Mouse (Mus musculus) lung, postnatal 25 days (tissue): ENCODE data around the gene Pidd1.

Experiments used
- DNase-seq: peaks from one replicate; pipeline ENCODE4 v3.0.0; 2022; ENCODE audit warnings: low spot score

Pidd1 gene

DNA sequence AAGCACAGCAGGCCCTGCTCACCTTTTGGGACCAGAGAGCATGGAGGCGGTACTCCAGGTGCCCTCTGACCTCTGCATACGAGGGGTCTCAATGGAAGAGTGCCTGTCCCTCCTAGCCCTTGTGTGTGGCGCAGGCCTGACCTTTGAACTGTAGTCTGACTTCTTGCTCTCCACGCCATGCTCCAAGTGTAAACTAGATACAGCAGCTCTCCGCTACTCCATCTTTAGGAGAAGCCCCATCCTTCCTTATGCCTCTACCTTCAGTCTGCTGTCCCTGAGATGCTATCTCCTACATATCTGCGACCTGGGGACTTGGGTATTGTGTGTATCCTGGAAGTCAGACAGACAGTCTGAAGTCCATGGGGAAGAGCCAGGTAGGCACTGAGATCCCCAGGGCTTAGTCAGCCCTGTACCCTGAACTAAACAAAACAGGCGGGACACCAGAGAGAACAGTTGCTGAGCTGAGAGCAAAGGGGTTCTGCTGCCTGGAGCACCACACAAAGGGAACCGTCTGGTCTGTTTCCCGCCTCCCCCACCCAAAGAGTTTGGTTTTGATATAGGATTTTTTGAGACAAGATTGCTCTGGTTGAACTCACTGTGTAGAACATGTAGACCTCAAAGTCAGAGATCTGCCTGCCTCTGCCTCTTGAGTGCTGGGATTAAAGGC, 7.8 kb downstream of the Pidd1 start:
- DNase-seq: no peak

DNA sequence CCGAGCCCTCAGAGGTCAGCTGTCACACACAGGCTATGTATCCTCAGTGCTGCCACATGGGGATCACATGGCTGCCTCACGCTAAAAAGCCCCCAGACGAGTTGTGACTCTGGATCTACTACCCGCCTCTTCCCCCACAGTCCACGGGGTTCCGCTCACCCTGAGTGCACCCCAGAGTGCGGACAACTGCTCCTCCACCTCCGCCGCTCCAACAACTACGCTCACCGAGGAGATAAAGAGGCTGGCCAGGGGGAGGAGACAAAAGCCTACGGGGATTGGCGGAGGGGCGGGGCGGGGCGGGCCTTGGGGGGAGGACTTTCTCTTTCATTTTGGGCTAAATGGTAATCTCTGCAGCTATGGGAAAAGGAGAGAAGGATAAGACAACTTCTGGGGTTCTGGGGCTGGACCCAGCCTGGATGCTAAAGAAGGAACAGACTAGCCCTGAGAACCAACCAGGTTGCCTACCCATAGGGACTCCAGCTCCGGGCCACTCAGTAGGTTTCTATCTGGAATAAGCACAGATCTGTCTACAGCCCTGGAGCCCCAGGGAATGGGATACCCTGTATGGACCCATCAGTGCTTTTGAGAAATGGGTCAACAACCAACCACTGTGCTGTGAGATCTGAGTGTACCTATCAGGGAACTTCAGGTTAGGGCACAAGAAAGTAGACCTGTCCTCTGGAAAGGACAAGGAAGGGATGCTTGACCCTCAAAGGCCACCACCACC, 8.5 kb downstream of the Pidd1 start:
- DNase-seq: peak; percentile 63

DNA sequence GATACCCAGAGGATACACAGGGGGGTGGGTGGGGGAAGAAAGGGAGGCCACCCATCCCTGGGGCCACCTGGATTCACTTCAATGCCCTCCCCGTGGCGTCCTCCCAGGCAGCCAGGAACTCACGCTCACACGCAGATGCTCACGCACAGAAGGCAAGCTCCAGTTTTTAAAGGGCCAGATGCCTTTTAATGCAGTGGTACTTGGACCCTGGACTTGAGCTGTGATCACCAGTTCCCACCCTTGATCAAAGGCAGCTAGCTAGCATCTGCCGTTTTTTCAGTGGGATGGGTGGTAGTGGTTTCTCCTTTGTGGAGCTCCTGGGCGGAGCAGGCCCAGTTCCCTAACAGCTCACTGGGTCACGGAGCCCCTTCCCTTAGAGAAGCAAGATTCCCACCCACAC, 9.4 kb downstream of the Pidd1 start:
- DNase-seq: no peak

DNA sequence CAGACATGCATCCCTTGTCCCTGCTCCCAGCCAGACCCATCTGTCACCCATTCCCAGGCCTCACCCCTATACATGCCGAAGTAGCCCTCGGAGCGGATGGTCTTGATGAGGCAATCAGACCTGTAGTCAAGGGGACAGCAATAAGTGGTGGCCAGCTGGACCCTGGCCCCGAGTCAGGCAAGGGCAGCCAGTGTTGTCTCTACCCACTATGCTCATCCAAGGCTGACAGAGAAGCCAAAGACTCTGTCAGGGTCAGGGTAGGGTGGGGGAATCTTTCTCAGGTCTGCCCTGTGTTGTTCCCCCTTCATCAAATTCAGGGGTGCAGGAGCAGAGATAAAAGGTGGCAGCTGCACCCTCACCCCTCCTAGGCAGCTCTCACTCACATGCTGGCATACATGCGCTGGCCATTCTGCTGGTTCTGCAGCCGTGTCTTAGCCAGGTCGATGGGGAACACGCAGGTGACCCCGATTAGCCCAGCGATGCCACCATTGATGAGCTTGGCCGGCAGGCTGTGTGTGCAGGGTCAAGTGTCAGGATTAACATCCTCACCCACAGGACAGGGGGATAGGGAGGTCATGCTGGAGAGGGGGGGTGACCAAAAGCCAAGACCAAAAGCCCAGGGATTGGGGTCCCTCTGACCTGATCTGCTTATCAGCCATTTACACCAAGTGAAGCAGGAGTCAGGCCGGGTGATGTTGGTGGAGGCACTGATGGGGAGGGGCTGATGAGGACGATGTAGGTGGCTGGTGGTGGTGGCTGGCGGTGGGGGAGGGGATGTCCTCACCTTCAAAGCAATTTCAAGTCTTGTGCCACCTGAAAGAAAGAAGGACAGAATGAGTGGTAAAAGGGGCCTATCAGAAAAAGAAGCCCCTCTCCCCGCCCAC, 10.1 kb downstream of the Pidd1 start:
- DNase-seq: no peak

DNA sequence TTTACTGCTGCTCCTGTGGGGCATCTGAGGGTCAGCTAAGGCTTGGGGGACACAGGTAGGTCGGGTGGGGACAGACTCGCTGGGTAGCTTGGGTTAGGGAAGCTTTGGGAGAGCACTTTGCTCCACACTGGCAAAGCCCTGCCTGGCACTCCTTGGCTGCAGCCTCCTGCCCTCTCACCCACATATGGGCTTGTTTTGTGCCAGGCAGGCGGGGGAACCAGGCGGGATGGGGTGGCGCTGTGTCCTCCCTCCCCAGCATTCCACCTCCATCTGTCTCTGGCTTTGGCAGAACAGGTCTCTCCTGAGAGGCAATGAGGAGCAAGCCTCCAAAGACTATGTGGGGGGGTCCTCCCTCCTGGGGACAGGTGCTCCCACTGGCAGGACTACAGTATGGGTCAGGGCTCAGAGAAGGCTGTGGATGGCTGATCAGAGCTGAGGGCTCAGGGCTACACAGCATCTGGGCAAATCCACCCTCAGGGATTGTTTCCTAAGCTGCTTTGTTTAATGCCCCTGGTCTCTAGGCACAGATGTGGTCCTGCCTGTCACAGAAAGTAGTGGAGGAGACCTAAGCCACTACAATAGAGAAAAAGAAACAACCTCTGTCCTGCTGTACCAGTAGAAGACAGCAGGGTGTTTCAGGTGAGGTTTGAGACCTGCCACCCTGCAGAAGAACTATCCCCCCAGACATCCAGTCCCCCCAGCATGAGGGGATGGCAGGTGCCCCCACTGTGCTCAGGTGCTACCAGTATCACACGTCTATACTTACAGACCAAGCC, 10.9 kb downstream of the Pidd1 start:
- DNase-seq: no peak

DNA sequence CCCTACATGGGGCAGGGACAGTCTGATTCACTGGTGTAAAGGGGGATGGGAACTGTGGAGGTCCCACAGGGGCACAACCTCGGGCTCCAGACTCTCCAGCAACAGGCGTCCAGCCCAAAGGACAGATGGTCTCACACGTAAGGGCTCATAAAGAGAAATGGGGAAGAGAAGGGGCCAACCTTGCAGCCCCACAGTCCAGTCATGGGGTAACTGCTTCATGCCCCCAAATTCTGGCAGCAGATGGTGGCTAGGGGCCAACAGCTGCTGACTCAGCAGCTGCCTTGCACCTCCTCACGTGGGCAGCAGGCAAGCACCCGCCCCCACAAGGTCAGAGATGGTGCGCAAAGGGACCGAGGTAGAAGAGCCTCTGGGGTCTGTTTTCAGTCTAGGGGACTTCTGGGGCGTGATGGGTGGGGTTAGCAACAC, 11.6 kb downstream of the Pidd1 start:
- DNase-seq: no peak

DNA sequence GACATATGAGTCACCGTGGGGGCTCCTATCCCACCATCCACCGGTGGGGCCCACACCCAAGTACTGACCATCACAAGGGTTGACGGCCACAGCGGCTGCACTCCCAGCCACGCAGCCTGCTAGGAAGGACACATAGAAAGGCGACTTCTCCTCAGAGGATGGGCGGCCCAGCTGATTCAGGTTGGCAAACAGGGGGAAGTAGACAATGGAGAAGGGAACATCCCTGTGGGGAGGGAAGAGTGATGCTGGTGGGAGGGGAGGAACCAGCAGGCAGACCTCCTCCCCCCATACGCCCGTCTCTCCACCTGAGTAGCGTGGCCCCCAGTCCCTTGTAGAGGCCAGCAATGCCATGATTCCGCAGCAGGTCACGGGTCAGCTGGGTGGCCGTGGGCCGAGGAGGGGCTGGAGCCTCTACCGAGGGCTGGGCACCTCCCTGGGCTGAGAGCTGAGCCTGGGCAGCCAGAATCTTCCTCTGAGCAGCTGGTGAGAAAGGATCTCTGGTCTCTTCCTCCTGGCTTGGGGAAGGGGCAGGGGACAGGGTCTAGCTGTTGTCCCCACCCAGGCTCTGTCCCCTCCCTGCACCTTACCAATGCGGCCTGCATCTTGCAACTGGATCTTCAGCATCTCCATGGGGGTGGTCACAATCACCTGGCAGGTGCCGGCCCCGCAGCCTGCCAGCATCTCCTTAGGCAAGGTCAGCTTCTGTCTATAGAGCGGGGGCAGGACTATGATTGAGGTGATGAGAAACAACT, 12.2 kb downstream of the Pidd1 start:
- no peak for DNase-seq

DNA sequence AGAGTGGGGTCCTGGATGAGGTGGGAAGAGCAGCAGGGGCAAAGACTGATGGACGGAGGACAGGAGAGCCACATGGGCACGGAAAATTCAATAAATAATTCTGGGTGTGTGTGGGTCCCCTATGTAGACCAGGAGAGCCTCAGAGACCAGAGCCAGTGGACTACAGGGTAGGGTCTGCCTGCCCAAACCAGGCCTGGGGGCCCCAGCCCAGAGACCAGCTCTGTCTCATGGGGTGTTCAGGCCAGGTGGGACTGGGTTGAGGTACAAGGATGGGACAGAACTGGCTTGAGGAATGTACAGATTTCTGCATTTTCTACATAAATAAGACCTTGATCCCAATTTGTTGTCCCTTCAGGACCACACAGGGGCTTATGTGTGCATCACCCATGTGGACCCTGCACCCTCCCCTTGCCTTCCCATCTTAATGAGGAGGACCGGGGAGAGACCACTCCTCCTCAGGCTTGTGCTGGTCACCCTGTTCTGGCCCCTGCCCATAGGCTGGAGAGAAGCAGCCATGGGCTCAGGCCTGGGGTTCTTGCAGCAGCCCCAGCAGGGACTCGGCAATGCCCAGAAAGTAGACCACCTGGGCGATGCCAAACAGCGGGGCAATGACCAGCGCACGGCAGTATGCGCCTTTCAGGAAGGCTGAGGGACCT, 13.1 kb downstream of the Pidd1 start:
- DNase-seq: no peak

DNA sequence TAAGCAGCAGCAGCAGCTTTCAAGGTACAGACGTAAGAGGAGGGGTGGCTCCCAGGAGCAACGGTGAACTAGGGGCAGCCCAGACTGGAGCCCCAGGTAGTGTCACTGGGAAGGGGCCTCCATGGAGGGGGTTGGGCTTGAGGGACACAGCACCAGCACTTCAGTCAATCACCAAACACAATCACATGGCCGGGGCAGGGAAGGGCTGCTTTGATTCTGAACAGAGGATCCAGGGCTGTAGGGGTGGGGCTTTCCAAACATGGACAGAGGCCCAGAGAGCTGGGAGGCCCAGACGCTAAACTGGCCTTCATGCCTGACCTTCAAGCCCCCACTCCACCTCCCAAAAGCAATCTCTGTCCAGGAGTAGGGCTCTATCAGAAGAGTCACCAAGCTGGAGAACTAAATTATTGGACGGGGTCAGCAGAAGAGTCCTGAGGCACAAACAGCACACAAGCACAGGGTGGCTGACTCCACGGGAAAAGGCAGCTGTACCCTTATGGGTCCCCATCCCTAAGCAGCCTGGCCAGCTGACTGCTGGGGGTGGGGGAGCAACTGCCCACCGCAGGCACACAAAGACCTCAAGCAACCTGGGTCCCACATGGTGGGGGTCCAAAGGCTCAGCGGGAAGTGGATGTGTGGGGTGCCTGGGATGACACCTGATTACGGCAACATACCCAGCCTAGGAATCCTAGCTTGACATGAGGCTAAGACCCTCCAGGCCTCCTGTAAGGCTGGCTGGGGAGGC, 13.8 kb downstream of the Pidd1 start:
- DNase-seq: no peak

DNA sequence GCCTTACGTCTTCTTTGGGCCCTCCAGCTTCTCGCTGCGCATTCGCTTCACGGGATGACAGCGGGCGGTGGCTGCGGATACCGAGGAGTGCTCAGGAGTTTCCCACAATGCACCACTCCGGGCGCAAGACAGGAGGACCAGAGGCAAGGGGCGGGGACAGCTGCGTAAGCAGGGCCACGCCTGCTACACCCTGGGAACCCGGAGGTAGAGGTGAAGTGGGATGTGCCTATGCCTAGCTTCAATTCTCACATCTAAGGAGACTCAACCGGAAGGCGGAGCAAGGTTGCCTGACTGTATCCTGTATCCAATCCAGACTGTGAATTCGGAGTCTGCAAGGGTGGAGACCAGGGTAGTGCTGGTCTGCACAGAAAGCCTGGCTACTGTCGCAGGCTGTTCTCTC, 14.5 kb downstream of the Pidd1 start, which contains the start of gene Cend1:
Gene Cend1, minus strand, starts transcription at position 182 of the 400 bp plus-strand sequence.
- DNase-seq: peak; percentile 30

DNA sequence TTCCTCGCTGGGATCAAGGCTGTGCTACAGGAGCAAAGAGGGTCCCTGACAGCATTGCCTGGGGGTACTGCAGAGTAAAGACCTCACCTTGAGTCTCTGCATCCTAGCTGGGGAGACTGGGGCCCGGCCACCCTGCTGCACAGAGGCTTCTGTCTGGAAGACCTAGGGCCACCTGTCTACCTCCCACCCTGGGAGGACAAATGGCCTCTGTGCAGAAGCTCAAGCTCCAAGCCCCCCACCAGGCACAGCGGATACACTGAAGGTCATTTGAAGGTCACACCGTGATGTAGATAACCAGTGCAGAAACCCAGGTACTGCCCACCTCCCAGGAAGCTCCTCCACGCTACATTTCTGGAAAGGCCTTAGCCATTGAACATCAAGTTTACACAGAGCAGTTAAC, 15.1 kb downstream of the Pidd1 start:
- no peak for DNase-seq

DNA sequence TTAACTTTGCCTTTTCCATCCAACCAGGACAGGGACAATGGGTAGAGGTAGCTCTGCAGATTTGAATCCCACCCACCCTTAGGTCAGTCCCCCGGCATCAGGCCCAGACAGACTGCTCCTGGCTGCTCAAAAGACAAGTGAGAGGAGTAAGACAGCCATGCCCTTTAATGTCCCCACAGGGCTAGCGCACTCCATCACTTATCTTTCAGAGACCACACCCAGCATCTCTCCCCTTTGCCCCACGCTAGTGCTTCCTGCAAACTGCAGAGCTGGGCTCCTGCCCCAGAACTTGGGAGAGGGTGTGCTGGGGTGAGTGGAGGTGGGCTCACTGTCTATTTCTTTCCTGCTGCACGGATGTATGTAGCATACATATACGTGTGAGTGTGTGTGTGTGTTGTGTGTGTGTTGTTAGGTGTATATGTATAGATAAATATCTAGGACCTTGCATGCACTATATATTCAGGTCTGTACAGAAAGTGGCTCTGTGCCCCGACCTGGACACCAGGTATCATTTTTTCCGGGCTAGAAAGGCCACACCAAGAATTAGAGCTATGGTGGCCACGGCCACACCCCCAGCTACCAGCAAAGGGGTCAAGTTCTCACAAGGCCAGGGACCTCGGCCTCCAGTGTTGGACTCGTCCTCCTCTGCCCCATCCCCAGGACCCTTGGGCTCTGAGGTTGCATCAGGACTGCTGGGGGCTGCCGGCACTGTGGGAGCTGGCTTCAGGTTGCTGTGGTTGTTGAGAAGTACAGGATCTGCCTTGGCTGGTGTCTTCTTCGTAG, 16.7 kb downstream of the Pidd1 start:
- DNase-seq: no peak

DNA sequence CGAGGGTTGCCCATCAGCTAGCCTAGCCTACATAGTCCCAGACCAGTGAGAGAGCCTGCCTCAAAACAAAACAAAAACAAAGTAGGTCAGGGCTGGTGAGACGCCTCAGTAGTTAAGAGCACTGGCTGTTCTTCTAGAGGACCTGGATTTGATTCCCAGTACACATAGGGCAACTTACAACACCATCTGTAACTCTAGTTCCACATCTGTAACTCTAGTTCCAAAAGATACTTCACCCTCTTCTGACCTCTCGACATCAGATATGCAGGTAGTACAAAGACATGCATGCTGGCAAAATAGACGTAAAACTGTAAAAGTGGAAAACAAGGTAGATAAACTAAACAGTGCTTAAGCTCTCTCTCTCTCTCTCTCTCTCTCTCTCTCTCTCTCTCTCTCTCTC, 20.0 kb downstream of the Pidd1 start:
- no peak for DNase-seq

DNA sequence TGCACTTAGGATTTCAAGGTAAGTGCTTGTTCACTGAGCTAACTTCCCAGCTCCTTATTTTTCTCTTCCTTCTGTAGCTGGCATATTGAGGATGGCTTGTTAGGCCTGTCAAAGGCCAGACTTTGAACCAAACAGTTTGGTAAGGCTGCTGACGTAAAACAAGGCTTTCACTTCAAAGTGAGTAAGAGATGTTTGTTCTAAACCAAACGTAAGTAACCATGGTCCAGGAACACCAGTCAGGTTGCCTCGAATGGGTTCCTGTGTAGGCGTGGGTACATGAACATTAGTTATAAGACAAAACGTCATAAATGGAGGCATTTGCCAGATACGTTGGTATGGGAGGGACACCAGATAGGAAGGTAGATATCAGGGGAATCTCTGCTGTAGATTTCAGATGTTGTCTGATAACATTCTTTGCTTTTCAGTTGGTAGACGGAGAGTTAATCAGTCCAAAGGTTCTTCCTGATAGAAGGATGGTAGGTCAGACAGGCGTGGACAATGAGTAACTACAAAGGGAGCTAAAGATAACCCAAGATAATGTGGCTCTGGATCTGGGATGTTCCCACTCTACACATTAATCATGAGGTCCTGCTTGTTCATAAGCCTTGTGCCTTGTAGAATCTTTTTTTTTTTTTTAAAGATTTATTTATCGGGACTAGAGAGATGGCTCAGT, 23.7 kb downstream of the Pidd1 start:
- no peak for DNase-seq

DNA sequence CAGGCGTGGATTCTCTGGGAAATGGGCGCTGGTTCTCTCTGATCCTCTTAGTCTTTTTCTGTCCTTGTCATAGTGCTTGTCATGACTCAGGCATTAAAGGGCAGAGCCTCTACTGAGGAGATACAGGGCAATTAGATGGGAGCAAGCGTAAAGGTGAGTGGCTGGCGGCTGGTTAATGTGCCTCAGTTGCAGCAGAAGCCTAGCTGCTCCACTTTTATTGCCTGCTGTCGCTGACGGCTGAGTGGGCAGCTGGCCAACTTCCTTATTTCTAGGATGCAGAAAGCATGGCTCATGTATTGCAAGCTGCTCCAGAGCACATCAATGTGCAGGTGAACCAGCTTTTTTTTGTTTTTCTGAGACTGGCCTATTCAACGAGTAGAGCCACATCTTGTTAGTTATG, 24.9 kb downstream of the Pidd1 start:
- DNase-seq: no peak

DNA sequence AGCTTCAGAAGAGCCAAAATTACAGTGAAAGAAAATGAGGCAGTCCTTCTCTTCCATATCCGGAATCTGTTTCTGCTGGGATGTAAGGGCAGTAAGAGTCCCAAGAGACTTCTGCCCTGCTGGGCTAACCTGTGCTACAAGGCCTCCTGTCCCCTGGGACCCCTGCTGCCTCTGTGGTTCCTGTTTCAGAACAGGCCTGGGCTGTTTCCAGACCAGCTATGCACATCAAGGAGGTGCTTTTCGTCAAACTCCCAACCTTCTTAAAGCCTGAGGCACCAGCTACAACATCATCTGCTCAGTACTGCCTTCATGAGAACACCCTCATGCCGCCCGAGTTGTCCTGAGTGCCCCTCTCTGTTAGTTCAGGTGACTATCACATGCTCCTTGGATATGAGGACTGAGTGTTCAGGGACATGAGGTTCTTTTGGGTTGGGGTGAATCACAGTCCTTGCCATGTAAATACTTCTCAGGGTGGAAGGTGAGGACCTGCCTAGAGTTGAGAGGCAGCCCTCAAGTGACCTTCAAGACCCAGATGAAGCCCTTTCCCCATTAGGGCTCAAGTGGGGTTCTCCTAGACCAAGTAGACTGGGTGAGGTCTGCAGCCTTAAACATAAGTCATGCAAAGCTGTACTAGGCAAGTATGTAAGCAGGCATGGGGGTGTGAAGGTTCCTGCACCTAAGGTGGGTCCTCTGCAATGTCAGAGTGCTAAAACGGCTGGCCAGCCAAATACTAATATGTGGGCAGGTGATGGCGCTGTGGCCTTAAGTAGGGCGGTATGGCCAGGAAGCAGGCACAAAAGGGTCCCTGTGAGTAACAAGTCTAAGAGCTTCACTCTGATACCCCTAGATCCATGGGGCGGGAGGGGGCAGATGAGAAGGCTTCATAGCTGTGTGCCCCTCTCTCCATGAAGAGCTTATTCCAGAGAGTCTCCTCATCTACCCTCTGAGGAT, 25.8 kb downstream of the Pidd1 start:
- no peak for DNase-seq

DNA sequence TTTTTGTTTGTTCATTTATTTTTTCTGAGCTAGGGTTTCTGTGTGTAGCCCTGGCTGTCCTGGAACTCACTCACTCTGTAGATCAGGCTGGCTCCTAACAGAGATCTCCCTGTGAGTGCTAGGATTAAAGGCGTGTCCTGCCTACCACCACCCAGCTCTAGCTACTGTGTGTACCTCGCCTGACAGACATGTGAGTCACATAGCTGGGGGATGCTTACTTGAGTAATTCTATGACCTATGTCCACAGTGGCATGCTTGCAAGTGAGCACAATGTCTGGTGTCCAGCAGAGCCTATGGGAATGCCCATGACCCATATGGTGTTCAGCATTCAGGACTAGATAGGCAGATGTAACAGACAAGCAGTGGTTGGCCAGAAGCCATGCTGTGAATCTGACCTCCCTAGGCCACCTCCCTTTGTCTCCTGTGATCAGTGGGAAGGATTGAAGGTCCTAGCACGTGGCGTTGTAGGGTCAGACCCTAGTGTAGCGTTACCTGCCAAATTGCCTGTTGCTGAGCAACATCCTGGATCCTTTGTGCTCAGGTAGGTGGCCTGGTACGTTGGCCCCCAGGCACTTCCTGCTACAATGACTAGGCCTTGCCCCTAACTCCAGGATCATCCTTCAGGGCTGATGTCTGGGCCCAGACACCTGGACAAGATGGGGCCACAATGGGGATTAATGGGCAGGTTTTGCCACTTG, 27.5 kb downstream of the Pidd1 start:
- no peak for DNase-seq
